Mouse (Mus musculus) ovary, postnatal 10 days (tissue): ENCODE results near the gene 1700037H04Rik.

ENCODE experiments used
- DNase-seq: peaks from one replicate; pipeline ENCODE4 v3.0.0; 2022; ENCODE audit warnings: low spot score

The 1700037H04Rik gene

GRCm38 (mm10) chr2:131179246-131179886 is 19.5 kb upstream of the 1700037H04Rik start:
- DNase-seq: peak; percentile 45

GRCm38 (mm10) chr2:131178828-131179245 is 19.0 kb upstream of the 1700037H04Rik start:
- DNase-seq: no peak

- DNase-seq: no peak
Observed at GRCm38 (mm10) chr2:131177932-131178331, 18.1 kb upstream of the 1700037H04Rik start.

- no peak for DNase-seq
Observed at GRCm38 (mm10) chr2:131176491-131176890, 16.6 kb upstream of the 1700037H04Rik start.

- DNase-seq: no peak
Observed at GRCm38 (mm10) chr2:131175945-131176309, 16.0 kb upstream of the 1700037H04Rik start.

- no peak for DNase-seq
Observed at GRCm38 (mm10) chr2:131175286-131175944, 15.5 kb upstream of the 1700037H04Rik start.

GRCm38 (mm10) chr2:131174700-131175099 is 14.8 kb upstream of the 1700037H04Rik start:
- no peak for DNase-seq

GRCm38 (mm10) chr2:131172322-131172721 is 12.4 kb upstream of the 1700037H04Rik start:
- no peak for DNase-seq

GRCm38 (mm10) chr2:131171401-131172104 is 11.7 kb upstream of the 1700037H04Rik start:
- peak; percentile 36 for DNase-seq

- no peak for DNase-seq
Observed at GRCm38 (mm10) chr2:131170936-131171335, 11.1 kb upstream of the 1700037H04Rik start.

GRCm38 (mm10) chr2:131168914-131169313 is 9.0 kb upstream of the 1700037H04Rik start:
- no peak for DNase-seq

GRCm38 (mm10) chr2:131167984-131168383 is 8.1 kb upstream of the 1700037H04Rik start:
- DNase-seq: no peak

GRCm38 (mm10) chr2:131166172-131166571 is 6.3 kb upstream of the 1700037H04Rik start:
- DNase-seq: no peak

GRCm38 (mm10) chr2:131163924-131164323 is 4.0 kb upstream of the 1700037H04Rik start:
- DNase-seq: no peak

GRCm38 (mm10) chr2:131160671-131161111 is 810 bp upstream of the 1700037H04Rik start:
- DNase-seq: no peak

GRCm38 (mm10) chr2:131159491-131159910 is 380 bp downstream of the 1700037H04Rik start:
- DNase-seq: no peak

- DNase-seq: no peak
Observed at GRCm38 (mm10) chr2:131156987-131157386, 2.9 kb downstream of the 1700037H04Rik start.

- DNase-seq: no peak
Observed at GRCm38 (mm10) chr2:131154036-131154435, 5.8 kb downstream of the 1700037H04Rik start.

GRCm38 (mm10) chr2:131152166-131152730 is 7.6 kb downstream of the 1700037H04Rik start:
- DNase-seq: no peak

GRCm38 (mm10) chr2:131149254-131149578 is 10.7 kb downstream of the 1700037H04Rik start:
- no peak for DNase-seq

- DNase-seq: no peak
Observed at GRCm38 (mm10) chr2:131148353-131149253, 11.3 kb downstream of the 1700037H04Rik start.

GRCm38 (mm10) chr2:131147043-131147365 is 12.9 kb downstream of the 1700037H04Rik start:
- DNase-seq: no peak
